Mouse (Mus musculus) stomach, embryonic 16.5 days (tissue): ENCODE results near the gene Abca4. TPM values are rescaled to one million over a fixed set of nuclear protein-coding genes. Genes with fewer than 3 reads are reported as not detected.
"Not testable (repeated sequence)": the region's sequence is repeated elsewhere in the genome, so short reads cannot be mapped to it uniquely, and the experiment has no call there.

ENCODE experiments used
- ATAC-seq: fragments of 200-750 bp; cut with Nextera tagmentation; 2 replicates; pipeline ENCODE4 v1.8.0; 2017; ENCODE audit warnings: moderate number of reproducible peaks, moderate TSS enrichment; ENCODE audit not compliant: insufficient read depth, low FRiP score
- H3K27ac ChIP-seq: fragments of 300-500 bp; sonication (generic); 2 replicates; pipeline ENCODE4 v1.5.1; 2014; ENCODE audit warnings: low read length
- H3K27me3 ChIP-seq: fragments of 300-500 bp; sonication (generic); 2 replicates; pipeline ENCODE4 v1.6.1; 2014; ENCODE audit warnings: low read length, control low read depth, mixed read lengths; ENCODE audit not compliant: control insufficient read depth, insufficient read depth
- H3K36me3 ChIP-seq: fragments of 300-500 bp; sonication (generic); 2 replicates; pipeline ENCODE4 v1.6.1; 2014; ENCODE audit warnings: low read length; ENCODE audit not compliant: control insufficient read depth, insufficient read depth
- H3K4me1 ChIP-seq: fragments of 300-500 bp; sonication (generic); 2 replicates; pipeline ENCODE4 v1.6.1; 2014; ENCODE audit warnings: low read length, control low read depth, mixed read lengths; ENCODE audit not compliant: control insufficient read depth, insufficient read depth
- H3K4me2 ChIP-seq: fragments of 300-500 bp; sonication (generic); 2 replicates; pipeline ENCODE4 v1.6.1; 2014; ENCODE audit warnings: low read depth, low read length, mixed read lengths
- H3K4me3 ChIP-seq: fragments of 300-500 bp; sonication (generic); replicated peaks from 2 replicates; pipeline ENCODE4 v1.5.1; 2014; ENCODE audit warnings: mild to moderate bottlenecking, low read length
- H3K9ac ChIP-seq: fragments of 300-500 bp; sonication (generic); 2 replicates; pipeline ENCODE4 v1.6.1; 2014; ENCODE audit warnings: low read length
- H3K9me3 ChIP-seq: fragments of 300-500 bp; sonication (generic); replicated peaks from 2 replicates; pipeline ENCODE4 v1.6.1; 2016; ENCODE audit warnings: low read length, control low read depth; ENCODE audit not compliant: control insufficient read depth
- WGBS: fragments of 180-500 bp; shearing (Covaris S2); extraction: QIAGEN DNeasy Blood & Tissue Kit; methylation state at CpG from one replicate; pipeline ENCODE4 v1.1.7; 2014; 5-methylcytosine and 5-hydroxymethylcytosine counted together
- polyA plus RNA-seq: library from polyadenylated mRNA; unstranded; fragments of >200 nt; fragmentation: Nextera tagmentation; extraction: Ambion mirVana; gene quantifications from 2 replicates; pipeline ENCODE4 v1.2.1, GENCODE M21; 2015

Gene Abca4
- polyA plus RNA-seq, 1 experiment from 2014 or later: 0.84 TPM

DNA sequence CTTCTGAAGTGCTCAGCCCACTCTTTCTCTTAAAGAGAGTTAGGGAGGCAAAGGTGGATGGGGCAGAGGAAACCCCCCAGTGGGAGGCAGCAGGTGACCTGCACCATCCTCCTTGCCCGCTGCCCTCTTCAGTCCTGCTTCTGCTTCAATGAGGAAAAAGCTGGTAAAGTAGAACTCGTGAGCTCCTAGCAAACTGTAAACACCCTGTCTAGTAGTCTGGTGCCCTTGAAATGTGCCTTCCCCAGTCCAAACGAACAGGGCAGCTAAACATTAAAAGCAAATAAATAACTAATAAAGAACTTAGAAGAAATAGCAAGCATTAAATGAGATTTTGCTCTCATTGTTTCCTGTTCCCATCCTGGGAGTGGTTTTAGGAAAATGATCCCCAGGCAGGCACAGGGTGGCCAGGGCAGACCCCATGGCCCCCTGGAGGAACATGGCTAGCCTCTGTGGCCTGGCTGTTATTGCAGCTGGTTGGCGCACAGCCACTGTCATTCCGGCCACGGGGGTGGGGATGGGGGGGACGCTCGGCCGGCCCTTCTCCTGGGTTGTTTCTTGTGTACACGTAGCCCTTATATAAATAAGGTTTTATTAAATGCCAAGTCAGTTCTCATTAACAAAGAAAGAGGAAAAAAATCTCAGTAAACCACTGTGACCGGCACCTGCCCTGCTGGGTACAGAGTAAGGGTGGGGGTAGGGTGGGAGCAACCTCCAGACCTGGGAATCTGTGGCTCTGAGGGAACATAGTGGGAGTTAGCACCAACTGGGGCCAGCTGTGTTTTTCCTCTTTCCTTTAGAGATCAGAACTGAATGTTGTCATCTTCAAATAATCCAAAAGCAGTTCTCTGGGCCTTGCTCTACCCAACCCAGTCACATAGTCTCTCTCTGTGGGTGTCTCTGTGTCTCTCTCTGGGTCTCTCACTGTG is 28.7 kb downstream of the Abca4 start:
- Histone ChIP-seq H3K27me3 (no peaks in the 10 kb centered on the region), H3K27ac (peak overlapping the region; percentile 66), H3K9ac (no peak overlapping the region), H3K4me2 (no peak overlapping the region), H3K4me1 (peaks cover 28% of the 10 kb centered on the region), H3K36me3 (no peaks in the 10 kb centered on the region), H3K4me3 (no peak overlapping the region), H3K9me3 (no peaks in the 10 kb centered on the region)
- ATAC-seq: peak; percentile 39; the same call in 1 of the 2 replicates
- WGBS: 35% methylated on average over 11 of the region's 11 CpGs

DNA sequence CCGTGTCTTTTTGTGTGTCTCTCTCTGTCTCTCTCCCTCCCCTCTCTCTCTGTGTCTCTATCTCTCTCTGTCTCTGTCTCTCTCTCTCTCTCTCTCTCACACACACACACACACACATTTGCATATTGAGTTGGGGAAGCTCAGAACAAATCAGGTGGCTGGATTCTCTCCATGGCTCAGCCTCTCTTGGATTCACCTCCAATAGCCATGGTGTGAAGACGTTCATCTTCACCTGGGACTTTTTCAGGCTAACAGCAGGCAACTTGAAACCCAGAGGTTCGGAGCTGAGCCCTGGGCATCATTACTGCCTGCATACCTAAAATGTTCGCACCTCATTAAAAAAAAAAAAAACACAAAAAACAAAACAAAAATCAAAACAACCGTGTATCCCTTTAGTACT is 29.4 kb downstream of the Abca4 start:
- no peak overlapping the region for H3K4me2 ChIP-seq
- peak overlapping the region; percentile 84 for H3K27ac ChIP-seq
- no peak overlapping the region for H3K4me3 ChIP-seq
- no peak for ATAC-seq
- no peaks in the 10 kb centered on the region for H3K36me3 ChIP-seq
- H3K9ac ChIP-seq: no peak overlapping the region
- no peaks in the 10 kb centered on the region for H3K27me3 ChIP-seq
- no peaks in the 10 kb centered on the region for H3K9me3 ChIP-seq
- 73% methylated on average over 5 of the region's 5 CpGs for WGBS
- peaks cover 28% of the 10 kb centered on the region for H3K4me1 ChIP-seq

DNA sequence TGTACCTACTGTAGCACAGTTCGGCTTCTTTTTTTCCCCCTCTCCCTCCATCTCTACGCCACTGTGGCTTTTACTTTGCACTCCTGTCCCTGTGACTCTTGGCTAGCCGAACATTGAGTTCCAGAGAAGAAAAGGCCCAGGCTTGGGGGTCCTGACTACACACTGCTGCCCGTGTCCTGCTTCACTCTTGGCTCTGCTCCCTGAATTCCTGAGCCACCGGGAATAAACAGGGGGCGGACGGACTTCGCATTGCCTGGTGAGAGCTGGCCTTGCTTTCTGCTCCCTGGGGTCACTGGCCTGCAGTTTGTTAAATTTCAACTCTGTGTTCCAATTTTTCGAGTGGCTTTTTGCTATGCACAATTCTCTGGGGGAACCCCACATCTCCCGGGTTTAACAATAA is 30.1 kb downstream of the Abca4 start:
- H3K9ac ChIP-seq: peak overlapping the region; percentile 51; the same call in 1 of the 2 replicates
- peak overlapping the region; percentile 25; the same call in 1 of the 2 replicates for H3K4me2 ChIP-seq
- H3K4me3 ChIP-seq: no peak overlapping the region

DNA sequence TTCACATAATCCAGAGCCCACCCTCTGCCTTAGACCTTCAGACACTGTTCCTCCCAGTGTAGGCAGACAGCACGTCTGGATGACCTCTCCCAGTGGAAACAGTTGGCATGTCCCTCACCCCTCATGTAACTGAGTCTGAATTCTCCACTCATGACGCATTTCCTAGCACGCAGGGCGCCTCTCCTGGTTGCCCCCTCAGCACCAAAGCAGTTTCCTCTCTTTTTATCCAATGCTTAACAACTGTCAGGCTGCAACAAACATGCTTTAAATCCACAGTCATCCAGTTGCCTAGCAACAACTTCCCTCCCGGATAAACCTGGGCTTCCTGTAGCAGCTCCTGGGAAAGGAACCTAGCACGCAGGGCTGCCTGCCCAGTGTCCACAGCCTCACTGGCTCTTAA is 33.9 kb downstream of the Abca4 start:
- Histone ChIP-seq H3K9ac (no peak overlapping the region), H3K4me1 (peaks cover 24% of the 10 kb centered on the region), H3K4me2 (no peak overlapping the region), H3K4me3 (no peak overlapping the region), H3K27me3 (no peaks in the 10 kb centered on the region), H3K36me3 (no peaks in the 10 kb centered on the region), H3K27ac (peak overlapping the region; percentile 30; the same call in 1 of the 2 replicates), H3K9me3 (no peaks in the 10 kb centered on the region)
- 27% methylated on average over 6 of the region's 6 CpGs for WGBS
- peak; percentile 49 for ATAC-seq

More for the DNA sequence above, 30.1 kb downstream of the Abca4 start:
- peaks cover 28% of the 10 kb centered on the region for H3K4me1 ChIP-seq
- H3K27ac ChIP-seq: peak overlapping the region; percentile 84
- 18% methylated on average over 10 of the region's 10 CpGs for WGBS
- H3K27me3 ChIP-seq: no peaks in the 10 kb centered on the region
- H3K9me3 ChIP-seq: no peaks in the 10 kb centered on the region
- ATAC-seq: no peak
- no peaks in the 10 kb centered on the region for H3K36me3 ChIP-seq

DNA sequence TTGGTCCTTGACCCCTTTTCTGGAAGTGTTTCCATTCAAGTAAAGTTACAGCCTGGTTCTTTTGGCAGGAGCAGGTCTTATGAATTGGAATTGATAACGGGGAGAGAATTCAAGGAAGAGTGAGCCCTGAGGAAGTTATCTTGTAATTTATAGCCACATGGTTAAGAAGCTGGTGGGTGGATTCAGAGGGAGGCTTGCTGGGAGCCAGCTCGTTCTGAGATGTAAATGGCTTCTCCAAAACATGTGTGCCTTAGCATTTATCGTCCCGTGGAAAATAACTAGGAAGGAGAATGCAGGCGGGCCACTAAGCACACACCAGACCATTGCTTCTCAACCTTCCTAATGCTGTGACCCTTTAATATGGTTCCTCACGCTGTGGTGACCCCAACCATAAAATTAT is 34.9 kb downstream of the Abca4 start:
- 76% methylated on average over 6 of the region's 6 CpGs for WGBS
- Histone ChIP-seq H3K27me3 (no peaks in the 10 kb centered on the region), H3K4me1 (peaks cover 14% of the 10 kb centered on the region), H3K4me2 (no peak overlapping the region), H3K27ac (no peak overlapping the region), H3K4me3 (no peak overlapping the region), H3K9ac (no peak overlapping the region), H3K9me3 (no peaks in the 10 kb centered on the region), H3K36me3 (no peaks in the 10 kb centered on the region)
- no peak for ATAC-seq

DNA sequence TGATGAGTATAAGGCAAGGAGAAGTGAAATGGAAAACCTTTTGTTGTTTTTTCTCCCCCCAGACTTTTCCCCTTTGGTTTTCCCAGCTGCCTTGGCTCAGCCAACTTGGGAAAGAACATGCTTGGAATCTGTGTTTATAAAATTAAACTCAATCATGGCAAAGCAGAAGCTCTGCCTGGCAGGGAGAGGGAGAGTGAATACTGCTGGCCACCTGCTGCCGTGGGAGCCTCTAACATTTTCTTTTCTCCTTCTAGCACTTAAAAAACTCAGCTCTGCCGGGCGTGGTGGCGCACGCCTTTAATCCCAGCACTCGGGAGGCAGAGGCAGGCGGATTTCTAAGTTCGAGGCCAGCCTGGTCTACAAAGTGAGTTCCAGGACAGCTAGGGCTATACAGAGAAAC is 37.4 kb downstream of the Abca4 start:
- not testable (repeated sequence) for H3K4me2 ChIP-seq, H3K36me3 ChIP-seq, H3K9me3 ChIP-seq, H3K4me1 ChIP-seq, H3K27me3 ChIP-seq, ATAC-seq, H3K9ac ChIP-seq, H3K27ac ChIP-seq, H3K4me3 ChIP-seq
- WGBS: 68% methylated on average over 8 of the region's 8 CpGs

DNA sequence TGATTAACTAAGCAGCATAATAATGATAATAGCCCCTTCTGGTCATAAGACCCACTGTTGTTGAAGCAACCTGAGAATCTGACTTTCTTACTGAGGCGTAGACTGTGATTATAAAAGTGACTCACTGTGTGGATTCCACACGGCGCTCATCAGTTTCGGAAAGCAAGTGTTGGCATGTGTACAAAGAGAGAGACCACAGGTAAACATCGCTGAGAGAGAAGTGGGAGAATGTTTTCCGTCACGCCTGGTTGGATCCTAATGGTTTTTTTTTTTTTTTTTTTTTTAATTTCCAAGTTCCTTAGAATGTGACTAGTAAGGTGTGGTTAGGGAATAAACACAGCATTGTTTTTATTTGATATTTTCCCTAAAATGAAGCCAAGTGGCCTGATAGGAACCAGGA is 38.1 kb downstream of the Abca4 start:
- no peak overlapping the region for H3K4me2 ChIP-seq
- 68% methylated on average over 7 of the region's 7 CpGs for WGBS
- H3K4me3 ChIP-seq: no peak overlapping the region
- H3K9ac ChIP-seq: no peak overlapping the region
- H3K27ac ChIP-seq: 0 out of 2 replicates have a peak overlapping the region, but pooled peaks have one; percentile 16
- no peaks in the 10 kb centered on the region for H3K9me3 ChIP-seq
- no peak for ATAC-seq
- H3K27me3 ChIP-seq: no peaks in the 10 kb centered on the region
- no peaks in the 10 kb centered on the region for H3K36me3 ChIP-seq
- peaks cover 7% of the 10 kb centered on the region; the same call in 1 of the 2 replicates for H3K4me1 ChIP-seq

DNA sequence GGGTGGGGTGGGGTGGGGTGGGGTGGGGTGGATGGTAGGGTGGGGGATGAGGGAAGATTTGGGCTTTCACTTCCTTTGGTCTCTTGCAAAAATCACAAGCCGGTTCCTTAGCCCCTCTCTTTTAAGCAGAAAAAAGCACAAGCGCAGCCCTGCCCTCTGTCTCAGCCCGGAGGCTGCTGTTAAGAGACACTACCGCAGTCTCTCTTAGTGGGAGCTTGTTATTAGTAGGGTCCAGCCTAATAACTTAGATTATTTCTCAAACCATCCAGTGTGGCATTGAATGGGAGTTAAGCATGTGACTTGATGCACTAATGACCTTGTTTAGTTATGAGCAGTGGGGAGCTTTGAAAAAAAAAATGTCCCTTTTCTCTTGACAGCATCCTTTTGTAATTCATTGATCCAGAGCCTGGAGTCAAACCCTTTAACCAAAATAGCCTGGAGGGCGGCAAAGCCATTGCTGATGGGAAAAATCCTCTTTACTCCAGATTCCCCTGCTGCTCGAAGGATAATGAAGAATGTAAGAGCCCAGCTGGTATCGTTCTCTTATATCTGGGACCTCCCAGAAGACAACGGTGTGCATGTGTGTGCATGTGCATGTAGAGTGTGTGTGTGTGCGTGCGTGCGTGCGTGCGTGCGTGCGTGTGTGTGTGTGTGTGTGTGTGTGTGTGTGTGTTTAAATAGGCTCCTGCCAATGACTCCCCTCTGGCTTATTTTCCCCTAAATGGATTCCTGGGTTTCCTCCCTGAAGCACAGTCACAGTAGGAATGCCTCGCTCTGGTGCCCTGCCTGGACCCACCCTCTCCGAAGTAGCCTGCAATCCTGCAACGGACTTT is 41.1 kb downstream of the Abca4 start:
- no peaks in the 10 kb centered on the region for H3K36me3 ChIP-seq
- ATAC-seq: no peak
- WGBS: 60% methylated on average over 18 of the region's 18 CpGs
- H3K4me3 ChIP-seq: no peak overlapping the region
- no peak overlapping the region for H3K27ac ChIP-seq
- H3K4me1 ChIP-seq: peaks cover 19% of the 10 kb centered on the region
- no peak overlapping the region for H3K9ac ChIP-seq
- H3K4me2 ChIP-seq: no peak overlapping the region
- H3K27me3 ChIP-seq: no peaks in the 10 kb centered on the region
- no peaks in the 10 kb centered on the region for H3K9me3 ChIP-seq
